Mouse (Mus musculus) testis, adult 2 months (tissue): Measurements from ENCODE around the gene Mrc1.

ENCODE experiments used
- CTCF ChIP-seq: fragments of 200-500 bp; IDR thresholded peaks from 2 replicates; pipeline ENCODE4 v1.5.1; 2012; ENCODE audit warnings: low read depth, mild to moderate bottlenecking, inconsistent platforms, low read length, moderate library complexity; ENCODE audit not compliant: control insufficient read depth, insufficient read depth, insufficient replicate concordance
- POLR2A ChIP-seq: fragments of 200-500 bp; IDR thresholded peaks from 2 replicates; pipeline ENCODE4 v1.6.1; 2012; ENCODE audit warnings: low read depth, mild to moderate bottlenecking, inconsistent platforms, low read length, moderate library complexity; ENCODE audit not compliant: control insufficient read depth

GRCm38 (mm10) chr2:14229979-14230378 lies 787 bp downstream of the Mrc1 start:
- no peak for TF ChIP-seq POLR2A
- TF ChIP-seq CTCF: no peak
